Mouse (Mus musculus) limb, embryonic 10.5 days (tissue): ENCODE results near the gene Rbm42. TPM values are rescaled to one million over a fixed set of nuclear protein-coding genes. Genes with fewer than 3 reads are reported as not detected.

ENCODE experiments used
- DNase-seq: peaks from one replicate; pipeline ENCODE4 v3.0.0-alpha.2; 2017; ENCODE audit warnings: low spot score
- H3K27ac ChIP-seq: fragments of 300-500 bp; sonication (generic); 2 replicates; pipeline ENCODE4 v1.5.1; 2016; ENCODE audit warnings: mild to moderate bottlenecking
- H3K27me3 ChIP-seq: fragments of 300-500 bp; sonication (generic); 2 replicates; pipeline ENCODE4 v1.6.1; 2016; ENCODE audit warnings: low read depth, mild to moderate bottlenecking; ENCODE audit not compliant: poor library complexity, severe bottlenecking
- H3K36me3 ChIP-seq: fragments of 300-500 bp; sonication (generic); 2 replicates; pipeline ENCODE4 v1.6.1; 2016; ENCODE audit warnings: mild to moderate bottlenecking, moderate library complexity
- H3K4me1 ChIP-seq: fragments of 300-500 bp; sonication (generic); 2 replicates; pipeline ENCODE4 v1.6.1; 2016
- H3K4me3 ChIP-seq: fragments of 300-500 bp; sonication (generic); 2 replicates; pipeline ENCODE4 v1.5.1; 2016; ENCODE audit warnings: mild to moderate bottlenecking, moderate library complexity
- H3K9me3 ChIP-seq: fragments of 300-500 bp; sonication (generic); replicated peaks from 2 replicates; pipeline ENCODE4 v1.6.1; 2016; ENCODE audit warnings: mild to moderate bottlenecking
- WGBS: fragments of 180-500 bp; shearing (Covaris S2); methylation state at CpG from one replicate; pipeline ENCODE4 v1.1.7; 2016; 5-methylcytosine and 5-hydroxymethylcytosine counted together
- polyA plus RNA-seq: library from polyadenylated mRNA; unstranded; fragments of >200 nt; fragmentation: Nextera tagmentation; extraction: Ambion mirVana; gene quantifications from 2 replicates; pipeline ENCODE4 v1.2.1, GENCODE M21; 2016

Gene Rbm42
- polyA plus RNA-seq, 1 experiment from 2014 or later: 150 TPM

DNA sequence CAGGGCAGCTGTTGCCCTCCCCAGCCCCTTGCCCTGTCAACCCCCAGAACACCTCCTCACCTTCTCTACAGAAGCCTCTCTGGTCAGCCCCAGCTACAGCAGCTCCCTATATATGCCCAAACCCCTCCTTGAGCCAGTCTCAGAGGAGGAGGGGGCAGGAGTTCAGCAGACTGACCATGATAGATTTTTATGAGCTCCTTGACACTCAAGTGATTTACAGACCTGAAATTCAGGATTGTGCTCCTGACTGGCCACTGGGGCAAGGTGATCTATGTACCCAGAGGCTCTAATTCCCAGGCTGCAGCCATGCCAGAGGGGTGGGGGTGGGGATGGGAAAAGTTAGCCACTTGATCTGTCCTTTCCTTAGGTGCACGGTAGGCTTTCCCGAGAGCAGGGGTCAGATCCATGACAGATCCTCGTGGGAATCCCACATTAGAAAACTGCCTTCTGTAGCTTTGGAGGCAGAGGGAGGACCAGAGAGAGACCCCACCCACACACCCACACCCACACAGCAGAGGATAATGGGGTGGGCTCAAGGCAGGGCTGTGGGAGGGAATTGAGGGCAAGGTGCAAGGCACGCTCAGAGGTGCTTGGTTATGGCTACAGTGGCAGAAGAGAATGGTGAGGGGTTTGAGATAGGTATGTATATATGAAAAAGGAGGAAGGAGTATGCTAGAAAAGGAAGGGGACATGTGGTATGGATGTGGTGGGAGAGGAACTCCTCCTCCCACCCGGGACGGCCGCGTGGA is 37.3 kb downstream of the Rbm42 start, which contains the start of gene Upk1a:
Gene Upk1a, minus strand, starts transcription at position 194 of the 749 bp plus-strand sequence.
- 58% methylated on average over 8 of the region's 8 CpGs for WGBS
- peaks cover 29% of the 10 kb centered on the region for H3K36me3 ChIP-seq
- peak within 1 kb of the TSS; percentile 14; the same call in 1 of the 2 replicates for H3K27ac ChIP-seq
- no peak for DNase-seq
- no peak within 1 kb of the TSS for H3K4me3 ChIP-seq
- no peaks in the 10 kb centered on the region for H3K9me3 ChIP-seq
- no peaks in the 10 kb centered on the region for H3K27me3 ChIP-seq
- H3K4me1 ChIP-seq: peaks cover 19% of the 10 kb centered on the region

DNA sequence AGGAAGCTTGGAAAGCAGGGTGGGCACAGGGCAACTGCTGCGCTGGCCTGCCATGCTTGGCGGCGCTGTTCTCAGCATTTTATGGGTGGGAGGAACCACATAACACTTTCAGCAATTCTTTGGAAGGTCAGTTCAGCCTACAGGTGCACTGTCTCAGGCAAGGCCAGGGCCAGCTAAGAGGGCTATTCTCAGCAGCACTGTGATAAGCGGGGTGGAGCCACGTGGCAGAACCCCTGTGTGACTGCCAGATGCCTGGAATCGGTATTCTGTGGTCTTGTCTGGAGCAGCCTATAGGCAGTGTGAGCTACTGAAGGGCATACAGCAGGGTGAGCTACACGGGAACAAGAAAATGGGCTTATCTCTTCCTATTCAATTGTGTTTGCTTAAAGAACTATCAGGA is 40.1 kb downstream of the Rbm42 start:
- Histone ChIP-seq H3K4me3 (no peak overlapping the region), H3K27me3 (no peaks in the 10 kb centered on the region), H3K36me3 (peaks cover 1% of the 10 kb centered on the region; the same call in 1 of the 2 replicates), H3K9me3 (no peaks in the 10 kb centered on the region), H3K27ac (no peak overlapping the region), H3K4me1 (peaks cover 19% of the 10 kb centered on the region)
- WGBS: 62% methylated on average over 7 of the region's 7 CpGs
- no peak for DNase-seq

DNA sequence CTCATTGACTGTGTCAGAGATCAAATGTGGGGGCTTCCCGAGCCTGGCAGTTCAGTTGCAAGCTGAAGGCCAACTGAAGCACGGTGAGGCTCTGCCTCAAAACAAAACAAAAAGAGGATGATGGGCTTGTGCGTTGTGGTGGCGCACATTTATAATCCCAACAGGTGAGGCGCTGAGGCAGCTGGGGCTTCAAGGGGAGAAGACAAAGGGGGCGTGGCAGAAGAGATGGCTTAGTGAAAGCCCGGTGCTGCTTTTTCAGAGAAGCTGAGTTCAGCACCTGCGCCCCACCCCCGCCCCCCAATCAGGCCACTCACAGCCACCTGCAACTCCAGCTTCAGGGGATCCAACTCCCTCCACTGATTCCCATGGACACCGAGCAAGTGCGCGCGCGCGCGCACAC is 41.6 kb downstream of the Rbm42 start:
- Histone ChIP-seq H3K27ac (no peak overlapping the region), H3K4me3 (no peak overlapping the region), H3K4me1 (peaks cover 19% of the 10 kb centered on the region), H3K36me3 (no peaks in the 10 kb centered on the region), H3K27me3 (no peaks in the 10 kb centered on the region), H3K9me3 (no peaks in the 10 kb centered on the region)
- WGBS: 51% methylated on average over 16 of the region's 16 CpGs
- no peak for DNase-seq

- no peak overlapping the region for H3K27ac ChIP-seq
- 31% methylated on average over 8 of the region's 8 CpGs for WGBS
- H3K9me3 ChIP-seq: no peaks in the 10 kb centered on the region
- no peaks in the 10 kb centered on the region for H3K36me3 ChIP-seq
- no peak overlapping the region for H3K4me3 ChIP-seq
- DNase-seq: peak; percentile 67
- peaks cover 12% of the 10 kb centered on the region for H3K4me1 ChIP-seq
- no peaks in the 10 kb centered on the region for H3K27me3 ChIP-seq
These were observed 42.3 kb downstream of the Rbm42 start for GRCm38 (mm10) chr7:30607706-30608309.

- no peak for DNase-seq
- H3K27ac ChIP-seq: no peak overlapping the region
- H3K4me3 ChIP-seq: no peak overlapping the region
- no peaks in the 10 kb centered on the region for H3K27me3 ChIP-seq
- peaks cover 6% of the 10 kb centered on the region for H3K4me1 ChIP-seq
- no peaks in the 10 kb centered on the region for H3K9me3 ChIP-seq
- WGBS: 87% methylated on average over 8 of the region's 8 CpGs
- H3K36me3 ChIP-seq: no peaks in the 10 kb centered on the region
These were observed 45.2 kb downstream of the Rbm42 start for GRCm38 (mm10) chr7:30604944-30605343.

DNA sequence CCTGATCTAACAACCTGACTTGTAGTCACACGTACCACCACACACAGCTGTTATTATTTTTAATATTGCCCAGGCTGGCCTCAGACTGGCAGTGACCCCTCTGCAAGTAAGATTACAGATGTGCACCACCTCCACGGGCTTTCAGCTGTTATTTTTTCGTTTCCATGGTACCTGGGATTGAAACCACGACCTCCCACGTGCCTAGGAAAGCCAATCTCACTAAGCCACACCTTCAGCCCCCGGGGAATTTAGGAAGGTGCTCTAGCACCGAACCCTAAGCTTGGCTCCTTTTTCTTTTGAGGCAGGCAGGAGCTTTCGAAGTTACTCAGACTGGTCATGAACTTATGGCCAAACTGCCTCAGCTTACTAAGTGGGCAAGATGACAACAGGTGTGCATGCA is 45.7 kb downstream of the Rbm42 start:
- H3K4me3 ChIP-seq: no peak overlapping the region
- DNase-seq: no peak
- 64% methylated on average over 8 of the region's 8 CpGs for WGBS
- peaks cover 5% of the 10 kb centered on the region for H3K4me1 ChIP-seq
- no peaks in the 10 kb centered on the region for H3K27me3 ChIP-seq
- no peaks in the 10 kb centered on the region for H3K36me3 ChIP-seq
- no peak overlapping the region for H3K27ac ChIP-seq
- no peaks in the 10 kb centered on the region for H3K9me3 ChIP-seq

DNA sequence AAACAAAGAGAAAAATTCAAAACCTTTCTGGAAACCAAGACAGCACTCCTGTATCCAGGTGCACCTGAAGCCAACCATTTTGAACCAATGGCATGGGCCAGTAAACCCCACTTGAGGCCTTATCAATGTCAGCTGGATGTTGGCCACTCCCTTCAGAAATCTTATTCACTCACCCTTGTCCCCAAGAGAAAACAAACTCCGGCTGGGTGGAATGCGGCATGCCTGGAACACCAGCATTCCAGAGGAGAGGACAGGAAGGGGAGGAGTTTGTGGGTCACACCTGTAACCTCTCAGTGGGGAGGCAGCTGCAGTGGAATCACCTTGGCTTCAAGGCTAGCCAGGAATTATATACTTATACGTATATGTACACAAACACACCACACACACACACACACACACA is 47.5 kb downstream of the Rbm42 start:
- H3K4me1 ChIP-seq: peaks cover 5% of the 10 kb centered on the region; the same call in 1 of the 2 replicates
- no peak for DNase-seq
- no peaks in the 10 kb centered on the region for H3K36me3 ChIP-seq
- H3K27ac ChIP-seq: no peak overlapping the region
- no peaks in the 10 kb centered on the region for H3K9me3 ChIP-seq
- WGBS: 12% methylated on average over 2 of the region's 3 CpGs
- H3K27me3 ChIP-seq: no peaks in the 10 kb centered on the region
- H3K4me3 ChIP-seq: no peak overlapping the region

DNA sequence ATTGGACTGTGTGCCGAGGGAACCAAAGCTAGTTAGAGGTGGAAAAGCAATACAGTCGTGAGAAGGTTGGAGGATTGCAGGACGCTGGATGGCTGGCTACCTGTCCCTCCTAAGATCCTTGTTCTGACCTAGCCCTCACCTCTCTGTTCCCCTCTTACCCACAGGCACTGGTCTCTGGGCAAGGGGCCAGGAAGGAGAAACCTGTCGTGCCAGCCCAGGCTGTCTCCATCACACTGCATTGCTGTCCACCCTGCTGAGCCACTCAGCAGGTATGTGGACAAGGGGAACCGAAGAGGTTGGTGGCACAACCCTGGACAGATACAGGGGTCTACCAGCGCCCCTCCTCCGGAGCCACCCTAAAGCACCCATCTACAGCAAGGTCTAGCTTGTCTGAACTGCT is 49.5 kb downstream of the Rbm42 start:
- H3K36me3 ChIP-seq: no peaks in the 10 kb centered on the region
- H3K9me3 ChIP-seq: no peaks in the 10 kb centered on the region
- H3K27me3 ChIP-seq: no peaks in the 10 kb centered on the region
- H3K27ac ChIP-seq: no peak overlapping the region
- WGBS: 81% methylated on average over 7 of the region's 7 CpGs
- peaks cover 5% of the 10 kb centered on the region; the same call in 1 of the 2 replicates for H3K4me1 ChIP-seq
- H3K4me3 ChIP-seq: no peak overlapping the region
- no peak for DNase-seq

GRCm38 (mm10) chr7:30599933-30600353 is 50.2 kb downstream of the Rbm42 start:
- WGBS: 4% methylated on average over 16 of the region's 16 CpGs
- Histone ChIP-seq H3K4me3 (no peak overlapping the region), H3K36me3 (no peaks in the 10 kb centered on the region), H3K9me3 (no peaks in the 10 kb centered on the region), H3K27ac (no peak overlapping the region), H3K27me3 (no peaks in the 10 kb centered on the region), H3K4me1 (peaks cover 5% of the 10 kb centered on the region; the same call in 1 of the 2 replicates)
- DNase-seq: peak; percentile 75

DNA sequence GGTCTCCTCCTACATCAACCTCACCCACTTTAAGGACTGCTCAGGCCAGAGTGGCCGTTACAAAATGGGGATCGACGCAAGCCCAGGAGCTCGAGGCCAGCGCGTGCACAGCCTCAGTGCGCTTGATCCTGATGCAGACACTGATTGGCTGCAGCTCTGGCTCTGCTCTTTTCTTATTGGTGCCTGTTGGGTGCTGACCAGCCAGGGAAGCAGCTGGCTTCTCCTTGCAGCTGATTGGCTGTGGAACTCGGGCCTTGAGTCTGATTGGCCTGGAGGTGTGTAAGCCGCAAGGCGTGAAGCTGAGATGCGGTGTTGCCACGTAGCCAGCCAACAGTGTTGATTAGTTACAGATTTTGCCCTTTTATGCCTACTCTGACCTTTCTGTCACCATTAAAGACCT is 51.3 kb downstream of the Rbm42 start, which contains the start of gene Zbtb32:
Gene Zbtb32, minus strand, starts transcription at position 124 of the 400 bp plus-strand sequence.
- DNase-seq: no peak
- Histone ChIP-seq H3K36me3 (no peaks in the 10 kb centered on the region), H3K27me3 (no peaks in the 10 kb centered on the region), H3K27ac (no peak within 1 kb of the TSS), H3K9me3 (no peaks in the 10 kb centered on the region), H3K4me3 (no peak within 1 kb of the TSS), H3K4me1 (peaks cover 5% of the 10 kb centered on the region; the same call in 1 of the 2 replicates)
- 90% methylated on average over 12 of the region's 12 CpGs for WGBS

- 79% methylated on average over 5 of the region's 5 CpGs for WGBS
- Histone ChIP-seq H3K4me3 (no peak overlapping the region), H3K36me3 (no peaks in the 10 kb centered on the region), H3K27me3 (no peaks in the 10 kb centered on the region), H3K9me3 (no peaks in the 10 kb centered on the region), H3K27ac (no peak overlapping the region), H3K4me1 (no peaks in the 10 kb centered on the region)
- DNase-seq: no peak
These were observed 53.3 kb downstream of the Rbm42 start for GRCm38 (mm10) chr7:30596811-30597210.

DNA sequence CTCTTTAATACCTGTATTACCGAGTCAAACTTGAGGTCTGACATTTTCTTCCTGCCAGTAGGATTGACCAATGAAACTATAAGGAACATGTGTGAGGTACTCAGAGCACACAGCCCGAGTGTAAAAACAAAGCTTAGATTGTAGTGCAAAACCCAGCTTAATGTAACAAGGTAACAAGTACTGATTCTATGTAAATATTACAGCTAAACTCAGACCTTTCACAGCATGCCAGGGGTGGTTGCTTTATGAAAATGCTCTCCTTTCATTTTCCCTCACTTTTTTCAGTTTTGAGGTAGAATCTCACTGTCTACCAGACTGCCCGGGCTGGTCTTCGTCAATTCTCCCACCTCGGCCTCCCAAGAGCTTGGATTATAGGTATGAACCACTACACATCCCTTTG is 54.0 kb downstream of the Rbm42 start:
- Histone ChIP-seq H3K4me3 (no peak overlapping the region), H3K27ac (no peak overlapping the region), H3K27me3 (no peaks in the 10 kb centered on the region), H3K36me3 (no peaks in the 10 kb centered on the region), H3K4me1 (no peaks in the 10 kb centered on the region), H3K9me3 (no peaks in the 10 kb centered on the region)
- 89% methylated on average over 5 of the region's 5 CpGs for WGBS
- DNase-seq: no peak

DNA sequence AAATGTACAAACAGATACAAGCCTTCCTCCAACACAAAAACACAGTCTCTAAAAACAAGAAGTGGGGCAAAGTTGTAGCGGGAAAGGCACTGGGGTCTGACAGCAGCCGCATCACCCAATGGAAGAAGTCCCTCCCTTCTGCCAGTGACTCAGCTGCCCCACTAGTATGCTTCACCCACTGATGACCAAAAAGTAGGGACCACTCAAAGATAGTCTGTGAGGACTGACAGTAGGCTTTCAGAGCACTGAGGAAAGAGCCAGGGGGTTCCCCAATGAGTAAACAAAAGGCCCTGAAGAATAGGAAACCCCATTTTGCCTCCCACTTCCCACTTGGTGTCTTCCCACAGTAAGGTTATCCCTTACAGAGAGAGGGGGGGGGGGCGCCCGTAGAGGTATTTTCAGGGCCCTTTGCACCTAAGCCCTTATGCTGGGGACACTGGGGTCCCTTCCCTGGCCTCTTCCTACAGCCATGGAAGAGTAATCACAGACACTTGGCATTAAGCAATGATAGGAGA is 55.5 kb downstream of the Rbm42 start:
- 82% methylated on average over 4 of the region's 4 CpGs for WGBS
- Histone ChIP-seq H3K27ac (no peak overlapping the region), H3K36me3 (no peaks in the 10 kb centered on the region), H3K4me1 (peaks cover 8% of the 10 kb centered on the region), H3K27me3 (no peaks in the 10 kb centered on the region), H3K4me3 (no peak overlapping the region), H3K9me3 (no peaks in the 10 kb centered on the region)
- no peak for DNase-seq
